Mouse (Mus musculus): Measurements from ENCODE around the gene Ddr1. TPM values are rescaled to one million over a fixed set of nuclear protein-coding genes. Genes with fewer than 3 reads are reported as not detected.

Ddr1 gene
- polyA plus RNA-seq, 1 experiment, result 91.2 TPM

- no peaks in the 10 kb centered on the region; the same call in 1 of the 2 replicates for H3K36me3 ChIP-seq (ENCODE audit: control insufficient read depth, insufficient read depth, low read length)
- 57% methylated on average over 5 of the region's 5 CpGs for WGBS
- no peak overlapping the region for H3K4me3 ChIP-seq (ENCODE audit: insufficient read depth, low read depth, low read length)
- no peak for TF ChIP-seq POLR2A (IDR thresholded peaks at IDR 0.05; ENCODE audit: low read depth, low read length)
- DNase-seq, result no peak
- H3K27me3 ChIP-seq (replicated peaks; ENCODE audit: control insufficient read depth, insufficient read depth, low read length), result no peaks in the 10 kb centered on the region
- H3K27ac ChIP-seq (ENCODE audit: insufficient read depth, low read depth, low read length), result no peak overlapping the region; the same call in 1 of the 2 replicates
- peaks cover 22% of the 10 kb centered on the region for H3K4me1 ChIP-seq (ENCODE audit: control insufficient read depth, insufficient read depth, low read length)
Observed at GRCm38 (mm10) chr17:35698501-35698883, 5.9 kb downstream of the Ddr1 start.

- no peaks in the 10 kb centered on the region for H3K27me3 ChIP-seq (replicated peaks; ENCODE audit: control insufficient read depth, insufficient read depth, low read length)
- peaks cover 22% of the 10 kb centered on the region for H3K4me1 ChIP-seq (ENCODE audit: control insufficient read depth, insufficient read depth, low read length)
- H3K36me3 ChIP-seq (ENCODE audit: control insufficient read depth, insufficient read depth, low read length), result no peaks in the 10 kb centered on the region; the same call in 1 of the 2 replicates
- no peak overlapping the region for H3K4me3 ChIP-seq (ENCODE audit: insufficient read depth, low read depth, low read length)
- H3K27ac ChIP-seq (ENCODE audit: insufficient read depth, low read depth, low read length), result peak overlapping the region; percentile 57; the same call in 1 of the 2 replicates
- TF ChIP-seq CTCF (conservative IDR thresholded peaks at IDR 0.05; ENCODE audit: insufficient read depth, insufficient read length, low read depth, low read length), result no peak
- TF ChIP-seq POLR2A (IDR thresholded peaks at IDR 0.05; ENCODE audit: low read depth, low read length), result no peak
- 18% methylated on average over 16 of the region's 16 CpGs for WGBS
- DNase-seq, result peak; percentile 33
Observed at GRCm38 (mm10) chr17:35697759-35698500, 6.5 kb downstream of the Ddr1 start.

- Histone ChIP-seq H3K4me3 (ENCODE audit: insufficient read depth, low read depth, low read length) (no peak overlapping the region), H3K36me3 (ENCODE audit: control insufficient read depth, insufficient read depth, low read length) (no peaks in the 10 kb centered on the region; the same call in 1 of the 2 replicates), H3K27ac (ENCODE audit: insufficient read depth, low read depth, low read length) (peak overlapping the region; percentile 57; the same call in 1 of the 2 replicates), H3K4me1 (ENCODE audit: control insufficient read depth, insufficient read depth, low read length) (peaks cover 22% of the 10 kb centered on the region), H3K27me3 (replicated peaks; ENCODE audit: control insufficient read depth, insufficient read depth, low read length) (no peaks in the 10 kb centered on the region)
- 30% methylated on average over 1 of the region's 1 CpGs for WGBS
- TF ChIP-seq POLR2A (IDR thresholded peaks at IDR 0.05; ENCODE audit: low read depth, low read length) (no peak), CTCF (conservative IDR thresholded peaks at IDR 0.05; ENCODE audit: insufficient read depth, insufficient read length, low read depth, low read length) (no peak)
- DNase-seq, result no peak
Observed at GRCm38 (mm10) chr17:35697429-35697758, 7.0 kb downstream of the Ddr1 start.

GRCm38 (mm10) chr17:35696691-35697090 lies 7.7 kb downstream of the Ddr1 start:
- DNase-seq, result peak; percentile 48
- Histone ChIP-seq H3K27me3 (replicated peaks; ENCODE audit: control insufficient read depth, insufficient read depth, low read length) (no peaks in the 10 kb centered on the region), H3K36me3 (ENCODE audit: control insufficient read depth, insufficient read depth, low read length) (no peaks in the 10 kb centered on the region; the same call in 1 of the 2 replicates), H3K27ac (ENCODE audit: insufficient read depth, low read depth, low read length) (no peak overlapping the region), H3K4me3 (ENCODE audit: insufficient read depth, low read depth, low read length) (no peak overlapping the region), H3K4me1 (ENCODE audit: control insufficient read depth, insufficient read depth, low read length) (peaks cover 22% of the 10 kb centered on the region)
- WGBS, result 18% methylated on average over 6 of the region's 6 CpGs
- TF ChIP-seq POLR2A (IDR thresholded peaks at IDR 0.05; ENCODE audit: low read depth, low read length), result no peak
- TF ChIP-seq CTCF (conservative IDR thresholded peaks at IDR 0.05; ENCODE audit: insufficient read depth, insufficient read length, low read depth, low read length), result no peak

- peak; percentile 51 for DNase-seq
- H3K4me3 ChIP-seq (ENCODE audit: insufficient read depth, low read depth, low read length), result no peak overlapping the region
- peaks cover 2% of the 10 kb centered on the region for H3K36me3 ChIP-seq (ENCODE audit: control insufficient read depth, insufficient read depth, low read length)
- WGBS, result 97% methylated on average over 2 of the region's 2 CpGs
- TF ChIP-seq POLR2A (IDR thresholded peaks at IDR 0.05; ENCODE audit: low read depth, low read length) (no peak), CTCF (conservative IDR thresholded peaks at IDR 0.05; ENCODE audit: insufficient read depth, insufficient read length, low read depth, low read length) (peak; percentile 50)
- peaks cover 22% of the 10 kb centered on the region for H3K4me1 ChIP-seq (ENCODE audit: control insufficient read depth, insufficient read depth, low read length)
- no peaks in the 10 kb centered on the region for H3K27me3 ChIP-seq (replicated peaks; ENCODE audit: control insufficient read depth, insufficient read depth, low read length)
- no peak overlapping the region for H3K27ac ChIP-seq (ENCODE audit: insufficient read depth, low read depth, low read length)
Observed at GRCm38 (mm10) chr17:35695289-35695688, 9.1 kb downstream of the Ddr1 start.

GRCm38 (mm10) chr17:35693906-35694305 lies 10.5 kb downstream of the Ddr1 start:
- Histone ChIP-seq H3K4me1 (ENCODE audit: control insufficient read depth, insufficient read depth, low read length) (peaks cover 19% of the 10 kb centered on the region), H3K4me3 (ENCODE audit: insufficient read depth, low read depth, low read length) (no peak overlapping the region), H3K36me3 (ENCODE audit: control insufficient read depth, insufficient read depth, low read length) (peaks cover 2% of the 10 kb centered on the region), H3K27ac (ENCODE audit: insufficient read depth, low read depth, low read length) (no peak overlapping the region), H3K27me3 (replicated peaks; ENCODE audit: control insufficient read depth, insufficient read depth, low read length) (no peaks in the 10 kb centered on the region)
- WGBS, result 81% methylated on average over 5 of the region's 5 CpGs
- no peak for DNase-seq
- TF ChIP-seq CTCF (conservative IDR thresholded peaks at IDR 0.05; ENCODE audit: insufficient read depth, insufficient read length, low read depth, low read length) (no peak), POLR2A (IDR thresholded peaks at IDR 0.05; ENCODE audit: low read depth, low read length) (no peak)

GRCm38 (mm10) chr17:35692368-35692767 lies 12.1 kb downstream of the Ddr1 start:
- H3K4me3 ChIP-seq (ENCODE audit: insufficient read depth, low read depth, low read length), result no peak overlapping the region
- 75% methylated on average over 4 of the region's 4 CpGs for WGBS
- H3K27me3 ChIP-seq (replicated peaks; ENCODE audit: control insufficient read depth, insufficient read depth, low read length), result no peaks in the 10 kb centered on the region
- TF ChIP-seq POLR2A (IDR thresholded peaks at IDR 0.05; ENCODE audit: low read depth, low read length), result no peak
- peaks cover 6% of the 10 kb centered on the region for H3K4me1 ChIP-seq (ENCODE audit: control insufficient read depth, insufficient read depth, low read length)
- no peak overlapping the region for H3K27ac ChIP-seq (ENCODE audit: insufficient read depth, low read depth, low read length)
- peaks cover 2% of the 10 kb centered on the region for H3K36me3 ChIP-seq (ENCODE audit: control insufficient read depth, insufficient read depth, low read length)
- DNase-seq, result no peak
